Mouse (Mus musculus): ENCODE data around the gene Ttll4. TPM values are rescaled to one million over a fixed set of nuclear protein-coding genes. Genes with fewer than 3 reads are reported as not detected.

The Ttll4 gene
- polyA plus RNA-seq, 1 experiment from 2014 or later, result 25.6 TPM

DNA sequence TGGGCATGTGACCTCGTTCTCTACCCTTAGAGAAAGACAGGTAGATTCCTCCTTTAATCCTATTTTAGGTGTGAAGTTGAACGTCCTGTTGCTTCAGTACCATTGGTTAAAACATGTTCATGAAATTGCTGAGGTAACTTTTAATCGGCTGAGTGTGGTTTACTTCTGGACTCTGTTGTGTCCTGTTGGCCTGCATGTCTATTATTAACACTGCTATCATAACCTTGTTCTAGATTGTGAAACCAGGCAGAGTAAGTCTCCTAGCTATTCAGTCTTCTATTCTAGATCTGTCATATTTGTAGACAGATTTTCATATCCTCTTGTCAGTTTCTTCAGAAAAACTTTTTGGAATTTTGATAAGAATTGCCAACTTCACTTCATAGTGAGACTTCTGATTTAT is 6.8 kb downstream of the Ttll4 start:
- H3K4me3 ChIP-seq (ENCODE audit: low read depth, low read length), result no peak overlapping the region
- no peak overlapping the region for H3K9ac ChIP-seq (ENCODE audit: low read depth, low read length)
- no peak overlapping the region for H3K27ac ChIP-seq (ENCODE audit: low read depth, low read length)
- H3K4me1 ChIP-seq (replicated peaks; ENCODE audit: control insufficient read depth, insufficient read depth, low read length), result no peaks in the 10 kb centered on the region
- no peaks in the 10 kb centered on the region for H3K9me3 ChIP-seq (ENCODE audit: control insufficient read depth, low read length)
- no peak overlapping the region for H3K4me2 ChIP-seq (replicated peaks; ENCODE audit: low read depth, low read length)
- ATAC-seq (ENCODE audit: low FRiP score) (no peak), DNase-seq (ENCODE audit: low spot score) (no peak)
- 88% methylated on average over 3 of the region's 3 CpGs for WGBS
- no peaks in the 10 kb centered on the region for H3K27me3 ChIP-seq (ENCODE audit: control insufficient read depth, insufficient read depth, low read length)
- H3K36me3 ChIP-seq (ENCODE audit: control insufficient read depth, insufficient read depth, low read length), result no peaks in the 10 kb centered on the region

- Histone ChIP-seq H3K4me2 (replicated peaks; ENCODE audit: low read depth, low read length) (no peak overlapping the region), H3K27ac (ENCODE audit: low read depth, low read length) (no peak overlapping the region), H3K27me3 (ENCODE audit: control insufficient read depth, insufficient read depth, low read length) (no peaks in the 10 kb centered on the region), H3K36me3 (ENCODE audit: control insufficient read depth, insufficient read depth, low read length) (no peaks in the 10 kb centered on the region), H3K4me3 (ENCODE audit: low read depth, low read length) (no peak overlapping the region), H3K9me3 (ENCODE audit: control insufficient read depth, low read length) (no peaks in the 10 kb centered on the region), H3K4me1 (replicated peaks; ENCODE audit: control insufficient read depth, insufficient read depth, low read length) (no peaks in the 10 kb centered on the region), H3K9ac (ENCODE audit: low read depth, low read length) (no peak overlapping the region)
- ATAC-seq (ENCODE audit: low FRiP score) (no peak), DNase-seq (ENCODE audit: low spot score) (no peak)
- WGBS, result 92% methylated on average over 7 of the region's 7 CpGs
Measured at GRCm38 (mm10) chr1:74672731-74673130, 11.2 kb downstream of the Ttll4 start.

DNA sequence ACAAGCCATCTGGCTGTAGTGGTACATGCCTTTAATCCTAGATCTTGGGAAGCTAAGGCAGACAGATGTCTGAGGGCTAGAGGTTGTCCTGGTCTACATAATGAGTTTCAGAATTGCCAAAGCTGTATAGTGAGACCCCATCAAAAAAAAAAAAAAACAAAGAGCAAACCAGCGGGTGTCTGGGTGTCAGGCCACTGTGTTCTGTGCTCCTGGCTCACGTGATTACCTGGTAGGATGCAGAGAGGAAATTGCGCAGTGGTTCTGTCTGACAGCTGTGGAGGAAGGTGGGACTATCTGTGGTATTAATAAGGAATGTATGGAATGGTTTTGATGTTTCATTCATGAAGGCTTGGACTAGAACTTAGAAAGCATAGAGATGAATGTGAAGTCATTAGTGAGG is 15.3 kb downstream of the Ttll4 start:
- no peak overlapping the region for H3K4me3 ChIP-seq (ENCODE audit: low read depth, low read length)
- 87% methylated on average over 3 of the region's 3 CpGs for WGBS
- H3K4me2 ChIP-seq (replicated peaks; ENCODE audit: low read depth, low read length), result no peak overlapping the region
- no peaks in the 10 kb centered on the region for H3K4me1 ChIP-seq (replicated peaks; ENCODE audit: control insufficient read depth, insufficient read depth, low read length)
- DNase-seq (ENCODE audit: low spot score), result no peak
- no peaks in the 10 kb centered on the region for H3K27me3 ChIP-seq (ENCODE audit: control insufficient read depth, insufficient read depth, low read length)
- H3K36me3 ChIP-seq (ENCODE audit: control insufficient read depth, insufficient read depth, low read length), result peaks cover 9% of the 10 kb centered on the region; the same call in 1 of the 2 replicates
- H3K9me3 ChIP-seq (ENCODE audit: control insufficient read depth, low read length), result no peaks in the 10 kb centered on the region
- no peak overlapping the region for H3K27ac ChIP-seq (ENCODE audit: low read depth, low read length)
- no peak overlapping the region for H3K9ac ChIP-seq (ENCODE audit: low read depth, low read length)
- ATAC-seq (ENCODE audit: low FRiP score), result no peak

GRCm38 (mm10) chr1:74677843-74678242 is 16.3 kb downstream of the Ttll4 start:
- WGBS, result 88% methylated on average over 1 of the region's 1 CpGs
- DNase-seq (ENCODE audit: low spot score) (no peak), ATAC-seq (ENCODE audit: low FRiP score) (no peak)
- Histone ChIP-seq H3K4me2 (replicated peaks; ENCODE audit: low read depth, low read length) (no peak overlapping the region), H3K4me1 (replicated peaks; ENCODE audit: control insufficient read depth, insufficient read depth, low read length) (no peaks in the 10 kb centered on the region), H3K4me3 (ENCODE audit: low read depth, low read length) (no peak overlapping the region), H3K9ac (ENCODE audit: low read depth, low read length) (no peak overlapping the region), H3K27me3 (ENCODE audit: control insufficient read depth, insufficient read depth, low read length) (no peaks in the 10 kb centered on the region), H3K27ac (ENCODE audit: low read depth, low read length) (no peak overlapping the region), H3K9me3 (ENCODE audit: control insufficient read depth, low read length) (no peaks in the 10 kb centered on the region), H3K36me3 (ENCODE audit: control insufficient read depth, insufficient read depth, low read length) (peaks cover 13% of the 10 kb centered on the region; the same call in 1 of the 2 replicates)

GRCm38 (mm10) chr1:74687131-74687530 is 25.6 kb downstream of the Ttll4 start:
- Histone ChIP-seq H3K4me2 (replicated peaks; ENCODE audit: low read depth, low read length) (no peak overlapping the region), H3K9ac (ENCODE audit: low read depth, low read length) (no peak overlapping the region), H3K36me3 (ENCODE audit: control insufficient read depth, insufficient read depth, low read length) (peaks cover 14% of the 10 kb centered on the region), H3K4me1 (replicated peaks; ENCODE audit: control insufficient read depth, insufficient read depth, low read length) (no peaks in the 10 kb centered on the region), H3K9me3 (ENCODE audit: control insufficient read depth, low read length) (no peaks in the 10 kb centered on the region), H3K4me3 (ENCODE audit: low read depth, low read length) (no peak overlapping the region), H3K27me3 (ENCODE audit: control insufficient read depth, insufficient read depth, low read length) (no peaks in the 10 kb centered on the region), H3K27ac (ENCODE audit: low read depth, low read length) (no peak overlapping the region)
- no peak for DNase-seq (ENCODE audit: low spot score)
- no peak for ATAC-seq (ENCODE audit: low FRiP score)
- WGBS, result 95% methylated on average over 7 of the region's 7 CpGs

- no peak for ATAC-seq (ENCODE audit: low FRiP score)
- Histone ChIP-seq H3K9ac (ENCODE audit: low read depth, low read length) (no peak overlapping the region), H3K4me3 (ENCODE audit: low read depth, low read length) (no peak overlapping the region), H3K9me3 (ENCODE audit: control insufficient read depth, low read length) (no peaks in the 10 kb centered on the region), H3K4me1 (replicated peaks; ENCODE audit: control insufficient read depth, insufficient read depth, low read length) (no peaks in the 10 kb centered on the region), H3K27me3 (ENCODE audit: control insufficient read depth, insufficient read depth, low read length) (no peaks in the 10 kb centered on the region), H3K27ac (ENCODE audit: low read depth, low read length) (no peak overlapping the region), H3K4me2 (replicated peaks; ENCODE audit: low read depth, low read length) (no peak overlapping the region), H3K36me3 (ENCODE audit: control insufficient read depth, insufficient read depth, low read length) (peaks cover 13% of the 10 kb centered on the region)
- no peak for DNase-seq (ENCODE audit: low spot score)
- 95% methylated on average over 8 of the region's 8 CpGs for WGBS
Measured at GRCm38 (mm10) chr1:74693891-74694583, 32.5 kb downstream of the Ttll4 start.

GRCm38 (mm10) chr1:74695836-74696235 is 34.3 kb downstream of the Ttll4 start:
- WGBS, result 94% methylated on average over 4 of the region's 4 CpGs
- Histone ChIP-seq H3K4me1 (replicated peaks; ENCODE audit: control insufficient read depth, insufficient read depth, low read length) (no peaks in the 10 kb centered on the region), H3K4me3 (ENCODE audit: low read depth, low read length) (no peak overlapping the region), H3K27me3 (ENCODE audit: control insufficient read depth, insufficient read depth, low read length) (no peaks in the 10 kb centered on the region), H3K27ac (ENCODE audit: low read depth, low read length) (no peak overlapping the region), H3K36me3 (ENCODE audit: control insufficient read depth, insufficient read depth, low read length) (peaks cover 11% of the 10 kb centered on the region), H3K9ac (ENCODE audit: low read depth, low read length) (no peak overlapping the region), H3K9me3 (ENCODE audit: control insufficient read depth, low read length) (no peaks in the 10 kb centered on the region), H3K4me2 (replicated peaks; ENCODE audit: low read depth, low read length) (no peak overlapping the region)
- DNase-seq (ENCODE audit: low spot score) (no peak), ATAC-seq (ENCODE audit: low FRiP score) (no peak)

DNA sequence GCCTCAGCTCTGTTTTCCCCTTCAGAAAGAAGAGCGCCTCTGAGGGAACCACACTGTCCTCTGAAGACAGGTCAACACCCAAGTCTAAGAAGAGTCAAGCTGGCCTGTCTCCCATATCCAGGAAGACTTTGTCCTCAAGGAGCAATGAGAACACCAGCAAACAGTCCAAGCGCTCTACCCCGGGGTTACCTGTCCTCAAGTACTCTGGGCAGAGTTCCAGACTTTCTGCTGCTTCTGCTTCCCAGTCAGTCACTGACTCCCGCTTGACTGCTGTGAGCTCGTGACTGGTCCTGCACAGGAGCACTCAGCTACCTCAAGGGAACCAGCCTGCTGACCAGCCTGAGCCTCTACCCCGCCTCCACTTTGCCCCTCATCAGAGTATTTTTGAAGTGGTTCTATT is 35.9 kb downstream of the Ttll4 start:
- peaks cover 11% of the 10 kb centered on the region for H3K36me3 ChIP-seq (ENCODE audit: control insufficient read depth, insufficient read depth, low read length)

GRCm38 (mm10) chr1:74698353-74698752 is 36.8 kb downstream of the Ttll4 start:
- DNase-seq (ENCODE audit: low spot score), result no peak
- H3K36me3 ChIP-seq (ENCODE audit: control insufficient read depth, insufficient read depth, low read length), result peaks cover 11% of the 10 kb centered on the region
- WGBS, result 100% methylated on average over 1 of the region's 1 CpGs
- H3K4me3 ChIP-seq (ENCODE audit: low read depth, low read length), result no peak overlapping the region
- H3K4me1 ChIP-seq (replicated peaks; ENCODE audit: control insufficient read depth, insufficient read depth, low read length), result no peaks in the 10 kb centered on the region
- no peaks in the 10 kb centered on the region for H3K9me3 ChIP-seq (ENCODE audit: control insufficient read depth, low read length)
- H3K27ac ChIP-seq (ENCODE audit: low read depth, low read length), result no peak overlapping the region
- H3K27me3 ChIP-seq (ENCODE audit: control insufficient read depth, insufficient read depth, low read length), result no peaks in the 10 kb centered on the region
- H3K9ac ChIP-seq (ENCODE audit: low read depth, low read length), result no peak overlapping the region
- no peak for ATAC-seq (ENCODE audit: low FRiP score)
- H3K4me2 ChIP-seq (replicated peaks; ENCODE audit: low read depth, low read length), result no peak overlapping the region

More for the DNA sequence above, 35.9 kb downstream of the Ttll4 start:
- H3K27me3 ChIP-seq (ENCODE audit: control insufficient read depth, insufficient read depth, low read length), result no peaks in the 10 kb centered on the region
- H3K4me3 ChIP-seq (ENCODE audit: low read depth, low read length), result no peak overlapping the region
- H3K4me1 ChIP-seq (replicated peaks; ENCODE audit: control insufficient read depth, insufficient read depth, low read length), result no peaks in the 10 kb centered on the region
- DNase-seq (ENCODE audit: low spot score) (no peak), ATAC-seq (ENCODE audit: low FRiP score) (no peak)
- no peak overlapping the region for H3K27ac ChIP-seq (ENCODE audit: low read depth, low read length)
- H3K4me2 ChIP-seq (replicated peaks; ENCODE audit: low read depth, low read length), result no peak overlapping the region
- H3K9ac ChIP-seq (ENCODE audit: low read depth, low read length), result no peak overlapping the region
- no peaks in the 10 kb centered on the region for H3K9me3 ChIP-seq (ENCODE audit: control insufficient read depth, low read length)
- WGBS, result 96% methylated on average over 6 of the region's 6 CpGs
